Mouse (Mus musculus): ENCODE results near the gene Prr15l. TPM values are rescaled to one million over a fixed set of nuclear protein-coding genes. Genes with fewer than 3 reads are reported as not detected.

Prr15l gene
- total RNA-seq, 2 experiments from 2014 or later, result 0.47 to 0.74 TPM

DNA sequence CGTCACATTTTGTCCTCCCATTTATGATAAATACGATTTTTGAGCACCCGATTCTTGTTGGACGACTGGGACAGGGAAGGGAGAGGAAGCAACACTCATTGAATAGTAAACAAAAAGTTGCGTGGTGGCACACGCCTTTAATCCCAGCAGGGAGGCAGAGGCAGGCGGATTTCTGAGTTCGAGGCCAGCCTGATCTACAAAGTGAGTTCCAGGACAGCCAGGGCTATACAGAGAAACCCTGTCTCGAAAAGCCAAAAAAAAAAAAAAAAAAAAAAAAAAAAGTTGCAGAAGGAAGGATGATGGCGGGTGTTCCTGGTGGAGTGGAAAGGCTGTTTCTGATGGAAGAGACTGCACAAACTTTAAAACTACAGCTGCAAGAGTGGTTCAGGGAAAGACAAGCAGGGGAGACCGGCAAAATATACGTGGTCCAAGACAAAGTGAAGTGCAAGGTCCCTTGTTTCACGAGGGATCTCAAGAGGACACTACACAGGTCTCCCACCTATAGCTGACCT is 11.0 kb upstream of the Prr15l start:
- intact Hi-C loops (cut with DNase I), result loop anchor here (1.0 to 5.0 kb wide), 4 partner anchors 20 to 140 kb away; partner anchors contain the start of gene Snx11
- no peak for DNase-seq

DNA sequence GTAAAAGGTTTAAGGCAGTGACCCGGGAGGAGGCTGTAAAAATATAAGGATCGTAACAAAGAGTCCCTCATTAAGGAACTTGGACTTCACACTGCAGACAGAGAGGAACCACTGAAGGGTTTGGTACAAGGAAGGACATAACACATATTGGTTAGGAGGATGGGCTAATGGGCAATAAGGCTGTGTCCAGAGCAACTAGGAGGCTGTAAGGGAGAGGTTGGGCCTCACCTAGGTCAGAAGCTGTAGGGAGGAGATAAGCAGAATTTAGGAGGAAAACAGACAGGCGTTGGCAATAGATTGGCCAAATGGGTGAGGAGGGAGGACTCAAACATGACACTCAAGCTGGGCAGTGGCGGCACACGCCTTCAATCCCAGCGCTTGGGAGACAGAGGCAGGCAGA is 10.5 kb upstream of the Prr15l start:
- intact Hi-C loops (cut with DNase I), result loop anchor here (2.0 to 5.0 kb wide), 2 partner anchors 109 to 140 kb away; partner anchors contain the start of gene Snx11
- no peak for DNase-seq

DNA sequence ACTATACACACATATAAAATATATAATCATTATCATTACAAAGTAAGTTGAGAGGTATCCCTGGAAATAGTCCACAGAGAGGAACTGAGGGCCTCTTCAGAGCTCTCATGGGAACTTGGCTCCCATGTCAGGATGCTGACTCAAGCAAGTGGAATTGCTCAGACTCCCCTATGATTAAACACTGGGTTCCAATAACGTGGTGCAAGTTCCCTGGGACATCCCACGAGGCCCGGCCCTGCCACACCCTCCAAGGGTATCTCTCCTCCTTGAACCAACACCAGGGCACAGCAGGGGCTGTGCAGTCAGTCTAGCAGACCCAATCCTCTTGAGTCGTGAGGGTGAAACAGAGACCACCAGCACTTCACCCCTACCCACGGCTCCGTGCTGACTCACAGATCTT is 8.9 kb upstream of the Prr15l start:
- intact Hi-C loops (cut with DNase I), result loop anchor here (5.0 kb wide), 1 partner anchor 142 kb away; the partner anchor contains the start of gene Snx11
- no peak for DNase-seq

DNA sequence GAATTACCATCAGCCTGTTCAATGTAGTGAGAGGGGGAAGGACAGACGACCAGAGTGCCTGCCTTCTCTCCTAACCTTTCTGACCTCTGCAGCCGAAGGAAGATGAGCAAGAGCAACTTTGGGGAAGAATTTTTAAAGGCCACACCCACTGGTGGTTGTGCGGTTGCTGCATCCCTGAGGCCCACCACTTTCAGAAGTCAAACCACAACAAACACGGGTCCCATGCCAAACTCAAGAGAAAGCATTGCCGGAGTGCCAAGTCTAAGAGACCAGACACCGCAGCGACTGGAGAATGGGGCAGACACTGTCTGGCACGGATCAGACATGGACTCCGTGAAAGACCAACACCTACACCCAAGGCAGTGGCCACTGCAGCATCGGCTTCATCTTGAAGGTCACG is 3.0 kb upstream of the Prr15l start:
- intact Hi-C loops (cut with DNase I), result no loop called here
- DNase-seq, result no peak

DNA sequence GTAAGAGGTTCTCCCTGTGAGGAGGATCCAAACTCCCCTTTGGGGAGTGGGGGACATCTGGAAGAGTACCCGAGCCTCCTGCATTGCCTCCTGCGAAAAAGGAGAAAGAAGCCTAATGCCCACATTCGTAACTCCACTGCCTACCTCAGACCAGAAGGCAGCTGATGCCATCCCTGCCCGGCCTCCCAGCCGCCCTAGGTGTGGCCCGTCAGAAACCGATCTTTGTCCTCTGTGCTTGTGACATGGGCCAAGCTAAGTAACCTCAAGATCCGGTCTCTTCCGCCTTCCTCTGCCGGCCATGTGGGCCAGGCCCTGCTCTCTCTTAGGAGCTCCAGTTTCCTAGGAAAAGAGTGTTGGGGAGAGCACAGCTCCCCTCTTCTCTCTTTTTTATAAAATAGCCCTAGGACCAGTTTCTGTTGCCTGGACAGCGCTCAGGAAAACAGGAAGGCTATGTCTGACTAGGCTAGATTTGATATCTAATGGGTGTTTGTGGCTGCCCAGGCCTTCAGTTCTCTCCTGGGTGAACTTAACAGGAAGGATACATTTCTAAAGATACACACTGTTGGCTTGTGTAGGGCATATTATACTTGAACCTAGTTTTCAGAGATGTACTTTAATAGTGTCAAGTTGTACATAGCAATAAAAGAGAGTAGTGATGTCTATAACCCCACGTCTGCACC is 2.3 kb upstream of the Prr15l start:
- intact Hi-C loops (cut with DNase I), result no loop called here
- no peak for DNase-seq

DNA sequence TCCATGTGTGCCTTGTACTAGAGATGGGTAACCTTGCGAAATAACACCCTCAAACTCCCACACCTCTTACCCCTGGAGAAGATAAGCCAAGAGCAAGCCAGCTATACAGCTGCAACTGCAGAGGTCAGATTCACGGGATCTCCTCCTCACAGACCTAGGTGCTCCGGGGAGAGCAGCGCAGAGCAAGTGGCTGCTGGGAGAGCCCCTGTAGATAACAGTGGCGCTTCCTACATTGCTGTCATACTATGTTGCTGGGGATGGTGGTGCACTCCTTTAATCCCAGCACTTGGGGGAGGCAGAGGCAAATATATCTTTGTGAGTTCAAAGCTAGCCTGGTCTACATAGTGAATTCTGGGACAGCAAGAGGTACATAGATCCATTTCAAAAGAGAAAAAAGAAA is 1.3 kb upstream of the Prr15l start:
- DNase-seq, result no peak
- intact Hi-C loops (cut with DNase I), result no loop called here

DNA sequence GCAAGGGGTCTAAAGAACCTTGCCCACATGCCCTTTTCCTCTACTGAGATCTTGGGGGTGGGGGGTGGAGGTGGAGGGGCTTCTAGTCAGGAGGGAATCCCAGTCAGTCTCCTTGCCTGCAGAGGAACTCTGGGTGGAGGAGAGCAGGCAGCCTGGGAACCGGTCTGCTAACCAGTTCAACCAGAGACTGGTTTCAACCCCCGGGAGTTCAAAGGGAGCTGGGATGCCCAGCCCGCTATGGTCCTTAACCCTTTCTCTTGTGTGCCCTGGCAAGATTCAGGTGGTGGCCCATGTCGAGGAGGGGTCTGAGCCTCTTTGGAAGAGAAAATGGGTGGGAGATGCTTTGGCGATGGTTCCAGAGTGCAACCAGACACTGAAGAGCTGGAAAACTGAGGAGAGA is 787 bp downstream of the Prr15l start:
- no peak for DNase-seq
- intact Hi-C loops (cut with DNase I), result no loop called here

DNA sequence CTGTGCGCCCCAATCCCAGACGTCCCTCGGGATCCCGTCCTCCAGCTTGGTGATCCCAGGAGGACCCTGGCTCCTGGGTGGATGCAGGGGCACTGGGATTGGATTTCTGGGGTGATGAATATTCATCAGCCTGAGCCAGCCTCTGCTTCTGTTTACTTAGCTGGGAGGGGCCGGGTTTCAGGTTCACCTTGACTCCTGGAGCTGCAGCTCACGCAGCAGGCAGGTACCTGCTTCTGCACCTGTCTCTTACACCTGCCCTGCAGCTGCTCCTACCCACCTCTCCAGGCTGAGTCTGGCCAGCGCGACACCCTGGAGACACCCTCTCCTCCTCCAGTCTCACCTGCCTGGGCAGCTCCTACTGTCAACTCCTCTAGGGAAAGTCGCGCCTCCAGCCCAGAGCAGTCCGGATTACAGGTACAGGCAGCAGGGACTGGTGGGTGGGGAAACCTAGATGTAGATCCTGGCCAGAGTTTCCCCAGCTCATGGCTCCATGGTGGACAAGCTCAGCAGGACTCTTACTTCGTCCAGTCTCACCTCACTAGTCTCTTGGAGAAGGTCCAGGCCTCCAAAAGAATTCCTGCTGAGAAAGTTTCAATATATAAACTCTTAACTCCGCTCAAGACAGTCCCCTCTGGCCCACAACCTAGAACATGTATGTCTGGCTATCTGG is 1.3 kb downstream of the Prr15l start:
- no peak for DNase-seq
- intact Hi-C loops (cut with DNase I), result no loop called here

DNA sequence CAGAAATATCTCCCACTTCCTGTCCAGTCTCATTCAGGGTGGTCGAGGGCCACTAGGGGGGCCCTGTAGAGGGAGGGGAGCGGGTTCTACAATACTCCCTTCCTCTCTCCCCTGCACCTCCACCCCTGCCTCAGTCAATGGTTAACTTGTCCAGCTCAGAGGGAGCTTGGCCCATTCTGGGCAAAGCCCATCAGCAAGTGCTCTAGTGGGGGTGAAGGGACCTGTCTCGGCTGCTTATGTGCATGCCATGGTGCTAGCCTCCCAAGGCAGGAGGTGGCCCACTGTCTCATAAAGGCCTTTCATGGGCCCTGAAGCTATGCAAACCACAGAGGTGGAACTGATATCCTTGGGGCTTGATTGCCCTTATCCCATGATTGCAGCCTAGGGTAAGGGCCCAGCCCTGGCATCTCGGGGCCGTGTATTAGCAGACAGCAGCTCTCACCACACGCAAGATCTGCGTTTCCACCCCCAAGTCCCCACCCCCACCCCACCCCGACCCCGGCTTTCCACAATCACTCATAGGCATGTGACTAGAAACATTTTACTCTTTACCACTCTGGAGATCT is 1.9 kb downstream of the Prr15l start:
- no peak for DNase-seq
- intact Hi-C loops (cut with DNase I), result no loop called here

DNA sequence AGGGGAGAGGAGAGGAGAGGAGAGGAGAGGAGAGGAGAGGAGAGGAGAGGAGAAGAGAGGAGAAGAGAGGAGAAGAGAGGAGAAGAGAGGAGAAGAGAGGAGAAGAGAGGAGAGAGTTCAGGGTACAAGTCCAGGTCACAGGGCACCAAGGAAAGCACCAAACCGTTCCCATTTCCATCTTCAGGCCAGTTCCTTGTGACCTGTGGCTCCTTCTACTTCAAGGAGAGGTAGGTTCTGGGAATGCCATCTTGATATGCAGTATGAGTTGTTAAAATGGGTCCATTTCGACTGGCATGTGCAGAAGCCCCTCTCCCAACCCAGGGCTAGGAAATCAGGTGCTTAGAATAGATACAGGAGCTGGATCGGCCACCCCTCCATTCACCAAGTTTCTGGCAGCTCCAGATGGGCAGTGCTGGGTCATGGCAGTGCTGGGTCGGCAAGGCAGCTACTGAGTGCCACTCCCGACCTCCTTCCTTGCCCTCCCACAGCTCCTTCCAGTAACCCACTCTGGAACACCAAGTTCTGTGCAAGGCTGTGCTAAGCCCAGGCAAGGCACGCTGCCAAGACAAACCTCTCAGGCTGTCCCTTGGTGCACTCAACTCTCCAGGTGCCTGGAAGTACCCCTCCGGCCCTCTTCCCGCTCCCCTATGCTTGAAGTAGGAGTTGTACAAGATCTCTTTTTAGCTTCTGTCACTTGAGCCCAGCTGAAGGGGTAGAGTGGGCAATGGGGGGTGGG is 3.6 kb downstream of the Prr15l start:
- DNase-seq, result no peak

DNA sequence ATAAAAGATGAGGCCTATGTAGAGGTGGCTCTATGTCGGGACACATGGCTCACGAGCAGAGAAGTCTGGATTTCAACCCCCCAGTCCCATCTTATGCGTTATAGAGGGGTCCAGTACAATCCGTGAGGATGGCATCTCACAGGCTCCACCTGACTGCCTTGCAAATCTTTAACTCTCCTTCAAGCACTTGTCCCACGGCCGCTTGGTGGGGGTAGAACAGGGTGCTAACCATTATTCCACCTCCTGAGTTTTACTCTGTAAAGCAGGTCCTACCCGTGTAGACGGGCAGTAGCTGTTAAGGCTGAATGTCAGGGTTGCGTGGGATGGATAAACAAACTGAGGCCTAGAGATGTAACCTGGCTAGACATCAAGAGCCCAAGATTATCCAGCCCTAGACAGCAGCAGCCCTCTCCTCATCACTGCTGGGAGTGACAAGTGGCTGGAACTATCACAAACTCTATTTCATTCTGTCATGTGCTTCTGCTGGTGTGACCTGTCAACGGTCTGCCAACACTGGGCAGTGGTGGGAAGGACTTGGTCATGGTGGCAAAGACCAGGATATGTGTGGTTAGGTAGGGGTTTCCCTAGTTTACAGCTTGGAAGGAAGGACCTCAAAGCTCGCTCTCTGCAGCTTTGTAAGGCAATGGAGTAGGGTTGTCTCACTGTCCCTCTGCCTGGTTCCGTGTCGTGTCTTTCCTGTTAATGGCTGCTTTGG is 5.8 kb downstream of the Prr15l start:
- no peak for DNase-seq

More for the DNA sequence above, 3.6 kb downstream of the Prr15l start:
- intact Hi-C loops (cut with DNase I), result no loop called here

DNA sequence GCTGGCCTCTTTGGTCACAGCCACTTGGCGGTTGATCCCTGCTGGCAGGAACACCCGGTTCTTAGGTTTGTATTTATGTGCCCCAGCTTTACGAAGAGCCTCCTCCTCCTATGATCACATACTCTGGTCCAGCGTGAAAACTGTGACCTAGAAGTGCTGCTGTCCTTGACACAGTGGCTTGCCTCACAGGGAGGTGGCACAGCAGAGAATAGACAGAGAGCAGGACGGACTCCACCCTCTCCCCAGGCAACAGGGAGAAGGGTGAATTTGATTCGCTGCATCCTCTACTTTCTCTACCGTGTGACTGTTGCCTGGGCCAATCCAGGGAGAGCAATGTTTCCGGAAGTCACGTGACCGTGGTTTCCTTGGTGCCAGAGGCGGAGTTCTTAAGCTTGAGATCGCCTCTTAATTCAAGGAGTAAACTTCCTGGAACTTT is 7.0 kb downstream of the Prr15l start:
- peak; percentile 66 to 70 for DNase-seq
- intact Hi-C loops (cut with DNase I), result no loop called here

More for the DNA sequence above, 5.8 kb downstream of the Prr15l start:
- intact Hi-C loops (cut with DNase I), result no loop called here

DNA sequence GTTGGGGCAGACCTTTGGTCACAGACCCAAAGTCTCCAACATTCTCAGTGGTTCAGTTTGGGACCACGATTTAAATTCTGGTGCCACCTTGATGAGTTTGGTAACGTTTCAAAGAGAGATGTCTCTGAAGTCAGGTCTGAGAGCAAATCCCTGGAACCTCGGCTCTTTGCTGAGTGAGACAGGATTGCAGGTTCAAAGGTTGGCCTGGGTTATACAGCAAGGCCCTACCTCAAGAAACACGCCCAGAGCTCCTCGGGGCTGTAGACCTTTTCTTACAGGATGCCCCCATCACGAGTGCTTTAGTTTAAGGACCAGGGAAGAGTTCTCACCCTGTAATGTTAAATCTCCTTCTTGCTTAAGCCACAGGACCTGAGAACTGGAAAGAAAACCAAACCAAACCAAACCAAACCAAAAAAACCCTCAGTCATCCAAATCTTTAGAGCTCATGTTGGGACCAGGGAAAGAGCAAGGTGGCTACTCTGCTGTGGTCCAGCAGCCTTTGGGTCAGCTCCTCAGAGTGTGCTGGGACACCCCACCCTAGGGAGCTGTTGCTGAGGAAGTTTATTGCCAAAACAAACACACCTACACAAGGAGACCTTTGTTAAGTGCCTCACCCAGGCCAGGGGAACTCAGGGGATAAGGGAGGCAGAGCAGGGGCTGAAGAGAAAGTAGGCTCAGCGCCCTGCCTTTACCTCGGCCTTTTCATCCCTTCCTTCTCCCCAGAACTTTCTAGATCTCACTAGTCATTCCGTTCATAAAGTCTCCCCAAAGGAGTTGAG is 8.2 kb downstream of the Prr15l start:
- intact Hi-C loops (cut with DNase I), result no loop called here
- no peak for DNase-seq

DNA sequence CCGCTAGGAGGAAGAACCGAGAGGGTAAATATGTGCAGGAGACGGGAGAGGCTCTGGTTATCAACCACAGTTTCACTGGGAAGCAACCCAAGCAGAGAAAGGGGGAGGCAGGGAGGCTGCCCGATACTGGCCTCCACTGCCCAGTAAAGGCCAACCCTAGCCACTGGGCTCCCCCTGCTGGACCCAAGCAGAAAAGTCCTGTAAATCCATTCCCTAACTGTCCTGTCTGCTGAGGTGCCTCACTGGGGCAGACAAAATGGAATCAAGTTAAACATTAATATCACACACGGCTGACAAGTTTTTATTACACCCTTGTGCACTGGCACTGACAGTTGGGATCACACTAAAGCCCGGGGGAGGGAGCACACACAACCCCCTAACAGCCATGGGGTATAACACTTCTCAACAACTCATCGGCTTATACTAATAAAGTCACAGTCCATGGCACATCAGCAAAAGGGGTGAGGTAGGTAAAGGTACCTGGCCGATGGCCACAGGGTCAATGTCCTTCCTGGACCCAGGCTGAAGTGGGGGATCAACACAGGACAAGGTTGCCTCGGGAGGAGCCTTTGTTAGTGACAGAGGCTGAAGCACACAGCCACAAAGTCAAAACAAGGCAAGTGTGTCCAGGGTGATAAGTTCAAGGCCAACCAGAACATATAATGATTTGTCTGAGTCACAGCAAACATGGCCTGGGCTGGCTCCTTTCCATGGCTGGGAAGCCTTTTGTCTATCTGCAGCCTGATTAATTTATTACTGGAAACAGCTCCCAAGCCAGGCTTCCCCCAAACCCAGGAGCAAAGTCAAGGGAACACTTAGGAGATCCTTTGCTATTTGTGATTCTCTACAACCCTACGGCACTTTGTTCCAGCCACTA is 9.9 kb downstream of the Prr15l start:
- peak; percentile 73 for DNase-seq
- intact Hi-C loops (cut with DNase I), result loop anchor here (1.0 kb wide), 1 partner anchor 21 kb away; the partner anchor contains the start of gene Cdk5rap3

DNA sequence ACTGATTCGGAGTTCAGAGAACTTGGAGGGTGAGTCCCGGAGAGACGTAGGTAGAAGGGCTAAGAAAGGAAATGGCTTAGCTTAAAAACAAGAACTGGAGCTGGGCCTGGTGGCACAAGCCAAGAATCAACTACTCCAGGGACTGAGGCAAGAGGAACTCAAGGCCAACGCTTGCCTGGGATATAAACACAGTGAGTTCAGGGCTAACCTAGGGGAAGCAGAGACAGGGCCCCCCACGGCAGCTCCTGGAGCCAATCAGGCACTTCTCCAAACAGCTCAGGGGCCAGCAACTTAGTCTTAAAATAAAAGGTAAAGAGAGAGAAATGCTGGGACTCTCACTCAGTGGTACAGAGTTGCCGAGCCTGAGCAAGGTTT is 10.5 kb downstream of the Prr15l start:
- no peak for DNase-seq
- intact Hi-C loops (cut with DNase I), result no loop called here

DNA sequence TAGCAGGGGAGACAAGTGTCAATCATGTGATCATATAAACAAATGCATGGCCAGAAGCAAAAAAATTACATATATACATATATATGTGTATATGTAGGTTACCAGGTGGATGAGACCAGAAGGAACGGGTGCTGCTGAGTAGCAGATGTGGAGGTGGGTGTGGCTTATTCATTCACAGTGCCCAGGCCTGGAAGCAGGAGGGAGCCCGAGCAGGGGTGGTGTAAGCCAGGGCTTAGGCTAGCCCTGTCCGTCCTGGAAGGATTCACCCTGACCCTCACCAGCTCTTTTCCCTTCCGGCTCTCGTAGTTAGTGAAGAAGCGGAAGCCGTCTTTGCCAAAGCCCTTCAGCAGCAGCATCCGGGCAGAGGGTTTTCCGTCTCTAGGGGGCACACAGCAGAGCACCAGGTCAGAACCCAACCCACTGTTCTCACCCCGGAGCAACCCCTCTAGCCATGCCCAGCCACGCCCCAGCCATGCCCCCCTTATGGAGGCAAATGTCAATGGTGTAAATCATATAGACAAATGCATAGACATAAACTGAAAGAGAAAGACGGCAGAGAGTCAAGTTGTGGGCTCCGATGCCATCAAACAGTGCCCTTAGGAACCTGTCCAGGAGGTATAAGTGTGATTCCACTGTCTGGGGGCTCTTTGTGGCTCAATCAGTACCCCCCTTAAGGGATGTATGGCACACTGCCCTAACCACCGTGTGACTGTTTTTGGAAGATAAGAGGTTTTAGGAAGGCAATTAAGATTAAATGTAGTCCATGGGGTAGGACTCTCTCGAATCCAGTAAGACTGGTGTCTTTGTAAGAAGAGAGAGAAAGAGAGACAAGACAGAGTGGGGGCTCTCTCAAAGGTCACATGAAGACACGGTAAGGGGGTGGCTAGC is 12.9 kb downstream of the Prr15l start:
- DNase-seq, result no peak
- intact Hi-C loops (cut with DNase I), result no loop called here

DNA sequence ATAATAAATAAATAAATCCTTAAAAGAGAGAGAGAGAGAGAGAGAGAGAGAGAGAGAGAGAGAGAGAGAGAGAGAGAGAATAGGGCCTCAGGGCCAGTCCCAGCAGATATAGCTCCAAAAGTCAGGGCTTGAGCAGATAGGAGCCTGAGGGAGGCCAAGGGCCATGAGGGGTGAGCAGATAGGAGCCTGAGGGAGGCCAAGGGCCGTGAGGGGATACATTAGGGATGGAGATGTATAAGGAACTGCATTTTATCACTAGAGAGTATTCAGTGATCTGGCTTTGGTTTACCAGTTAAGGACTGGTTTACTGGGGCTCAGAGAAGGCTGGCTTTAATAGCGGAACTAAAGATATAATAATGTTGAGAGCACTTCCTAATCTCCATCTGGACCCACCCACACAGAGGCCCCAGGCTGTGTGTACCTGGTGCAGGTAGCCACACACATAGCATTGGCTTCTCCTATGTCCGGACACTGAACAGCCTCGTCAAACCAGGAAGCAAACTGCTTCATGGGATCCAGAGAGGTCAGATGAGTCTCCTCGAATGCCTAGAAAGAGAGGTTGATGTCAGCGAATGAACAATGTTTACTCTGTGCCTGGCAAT is 14.2 kb downstream of the Prr15l start:
- intact Hi-C loops (cut with DNase I), result no loop called here
- no peak for DNase-seq
